Mouse (Mus musculus) heart, embryonic 11.5 days (tissue): ENCODE measurements around the gene Kcnk7. TPM values are rescaled to one million over a fixed set of nuclear protein-coding genes. Genes with fewer than 3 reads are reported as not detected.

Experiments
- ATAC-seq: fragments of 200-750 bp; cut with Nextera tagmentation; replicated peaks from 2 replicates; pipeline ENCODE4 v1.8.0; 2017; ENCODE audit warnings: moderate library complexity; ENCODE audit not compliant: insufficient number of reproducible peaks, low FRiP score, low TSS enrichment
- H3K27ac ChIP-seq: fragments of 300-500 bp; sonication (generic); 2 replicates; pipeline ENCODE4 v1.5.1; 2014; ENCODE audit warnings: mild to moderate bottlenecking, low read depth, low read length
- H3K27me3 ChIP-seq: fragments of 300-500 bp; sonication (generic); 2 replicates; pipeline ENCODE4 v1.6.1; 2014; ENCODE audit warnings: mild to moderate bottlenecking, low read length, mixed read lengths; ENCODE audit not compliant: control insufficient read depth, insufficient read depth
- H3K36me3 ChIP-seq: fragments of 300-500 bp; sonication (generic); 2 replicates; pipeline ENCODE4 v1.6.1; 2014; ENCODE audit warnings: mild to moderate bottlenecking, low read length, moderate library complexity, mixed read lengths; ENCODE audit not compliant: control insufficient read depth, insufficient read depth
- H3K4me1 ChIP-seq: fragments of 300-500 bp; sonication (generic); 2 replicates; pipeline ENCODE4 v1.6.1; 2014; ENCODE audit warnings: low read length; ENCODE audit not compliant: control insufficient read depth, insufficient read depth
- H3K4me2 ChIP-seq: fragments of 300-500 bp; sonication (generic); 2 replicates; pipeline ENCODE4 v1.6.1; 2014; ENCODE audit warnings: mild to moderate bottlenecking, moderate library complexity
- H3K4me3 ChIP-seq: fragments of 300-500 bp; sonication (generic); 2 replicates; pipeline ENCODE4 v1.5.1; 2014; ENCODE audit warnings: low read depth, low read length
- H3K9ac ChIP-seq: fragments of 300-500 bp; sonication (generic); 2 replicates; pipeline ENCODE4 v1.6.1; 2014; ENCODE audit warnings: mild to moderate bottlenecking, low read depth, low read length, moderate library complexity
- H3K9me3 ChIP-seq: fragments of 300-500 bp; sonication (generic); replicated peaks from 2 replicates; pipeline ENCODE4 v1.6.1; 2016; ENCODE audit warnings: low read length; ENCODE audit not compliant: control insufficient read depth
- WGBS: fragments of 180-500 bp; shearing (Covaris S2); extraction: QIAGEN DNeasy Blood & Tissue Kit; methylation state at CpG from one replicate; pipeline ENCODE4 v1.1.7; 2014; ENCODE audit not compliant: insufficient replicate concordance; 5-methylcytosine and 5-hydroxymethylcytosine counted together
- polyA plus RNA-seq: library from polyadenylated mRNA; unstranded; fragments of >200 nt; fragmentation: Nextera tagmentation; extraction: Ambion mirVana; gene quantifications from 2 replicates; pipeline ENCODE4 v1.2.1, GENCODE M21; 2014

Gene Kcnk7
- polyA plus RNA-seq, 1 experiment from 2014 or later = not detected

- ATAC-seq = no peak
- Histone ChIP-seq H3K27ac (no peak overlapping the region), H3K9me3 (no peaks in the 10 kb centered on the region), H3K36me3 (peaks cover 28% of the 10 kb centered on the region), H3K4me3 (0 out of 2 replicates have a peak overlapping the region, but pooled peaks have one; percentile 93), H3K9ac (no peak overlapping the region; the same call in 1 of the 2 replicates), H3K4me2 (peak overlapping the region; percentile 97), H3K4me1 (peaks cover 44% of the 10 kb centered on the region), H3K27me3 (no peaks in the 10 kb centered on the region)
- 86% methylated on average over 6 of the region's 6 CpGs for WGBS
These were observed 10.4 kb upstream of the Kcnk7 start for GRCm38 (mm10) chr19:5693801-5694200.

- peaks cover 48% of the 10 kb centered on the region for H3K36me3 ChIP-seq
- no peaks in the 10 kb centered on the region for H3K9me3 ChIP-seq
- no peaks in the 10 kb centered on the region for H3K27me3 ChIP-seq
- peak overlapping the region; percentile 54 for H3K4me2 ChIP-seq
- H3K27ac ChIP-seq = no peak overlapping the region
- WGBS = 28% methylated on average over 41 of the region's 41 CpGs
- H3K9ac ChIP-seq = no peak overlapping the region
- no peak for ATAC-seq
- H3K4me1 ChIP-seq = peaks cover 33% of the 10 kb centered on the region
- peak overlapping the region; percentile 23 for H3K4me3 ChIP-seq
These were observed 8.2 kb upstream of the Kcnk7 start for GRCm38 (mm10) chr19:5695849-5696462.

GRCm38 (mm10) chr19:5704801-5705571 is 819 bp downstream of the Kcnk7 start:
- no peak overlapping the region for H3K4me3 ChIP-seq
- H3K36me3 ChIP-seq = peaks cover 44% of the 10 kb centered on the region
- H3K4me2 ChIP-seq = no peak overlapping the region
- no peaks in the 10 kb centered on the region for H3K27me3 ChIP-seq
- no peaks in the 10 kb centered on the region for H3K9me3 ChIP-seq
- H3K9ac ChIP-seq = no peak overlapping the region
- WGBS = 41% methylated on average over 10 of the region's 10 CpGs
- H3K4me1 ChIP-seq = peaks cover 12% of the 10 kb centered on the region
- ATAC-seq = peak; percentile 18; the same call in 1 of the 2 replicates
- no peak overlapping the region for H3K27ac ChIP-seq

- 92% methylated on average over 6 of the region's 6 CpGs for WGBS
- peaks cover 34% of the 10 kb centered on the region for H3K36me3 ChIP-seq
- no peak for ATAC-seq
These were observed 5.9 kb downstream of the Kcnk7 start for GRCm38 (mm10) chr19:5710068-5710467.

GRCm38 (mm10) chr19:5710581-5710980 is 6.4 kb downstream of the Kcnk7 start:
- peaks cover 34% of the 10 kb centered on the region for H3K36me3 ChIP-seq
- H3K9me3 ChIP-seq = no peaks in the 10 kb centered on the region
- 76% methylated on average over 8 of the region's 8 CpGs for WGBS
- H3K4me1 ChIP-seq = peaks cover 6% of the 10 kb centered on the region
- no peak for ATAC-seq
- no peak overlapping the region for H3K9ac ChIP-seq
- H3K27ac ChIP-seq = no peak overlapping the region
- no peak overlapping the region for H3K4me3 ChIP-seq
- no peaks in the 10 kb centered on the region for H3K27me3 ChIP-seq
- H3K4me2 ChIP-seq = no peak overlapping the region

More at GRCm38 (mm10) chr19:5710068-5710467, 5.9 kb downstream of the Kcnk7 start:
- no peak overlapping the region for H3K27ac ChIP-seq
- H3K9me3 ChIP-seq = no peaks in the 10 kb centered on the region
- H3K9ac ChIP-seq = no peak overlapping the region
- peaks cover 9% of the 10 kb centered on the region for H3K4me1 ChIP-seq
- H3K27me3 ChIP-seq = no peaks in the 10 kb centered on the region
- no peak overlapping the region for H3K4me3 ChIP-seq
- no peak overlapping the region for H3K4me2 ChIP-seq

GRCm38 (mm10) chr19:5711218-5711617 is 7.1 kb downstream of the Kcnk7 start:
- Histone ChIP-seq H3K27me3 (no peaks in the 10 kb centered on the region), H3K27ac (no peak overlapping the region), H3K4me3 (no peak overlapping the region), H3K9ac (no peak overlapping the region), H3K4me2 (no peak overlapping the region), H3K4me1 (peaks cover 11% of the 10 kb centered on the region), H3K36me3 (peaks cover 34% of the 10 kb centered on the region), H3K9me3 (no peaks in the 10 kb centered on the region)
- WGBS = 27% methylated on average over 3 of the region's 3 CpGs
- ATAC-seq = no peak

GRCm38 (mm10) chr19:5711907-5712460 is 7.8 kb downstream of the Kcnk7 start:
- Histone ChIP-seq H3K27ac (no peak overlapping the region), H3K4me1 (peaks cover 13% of the 10 kb centered on the region), H3K4me2 (no peak overlapping the region), H3K9ac (no peak overlapping the region), H3K4me3 (no peak overlapping the region), H3K36me3 (peaks cover 34% of the 10 kb centered on the region), H3K9me3 (no peaks in the 10 kb centered on the region), H3K27me3 (no peaks in the 10 kb centered on the region)
- ATAC-seq = no peak
- 89% methylated on average over 14 of the region's 14 CpGs for WGBS

- Histone ChIP-seq H3K9me3 (no peaks in the 10 kb centered on the region), H3K27me3 (no peaks in the 10 kb centered on the region), H3K4me1 (peaks cover 15% of the 10 kb centered on the region), H3K4me3 (no peak overlapping the region), H3K9ac (no peak overlapping the region), H3K27ac (no peak overlapping the region), H3K4me2 (no peak overlapping the region; the same call in 1 of the 2 replicates), H3K36me3 (peaks cover 29% of the 10 kb centered on the region)
- ATAC-seq = no peak
- WGBS = 66% methylated on average over 5 of the region's 5 CpGs
These were observed 9.1 kb downstream of the Kcnk7 start for GRCm38 (mm10) chr19:5713255-5713654.
